ENCODE assay signal across 23 mouse cellular contexts in genomic region chr14:102820663-102821062, GRCm38 (mm10).
DNase-seq lines count a peak whose midpoint lies in the region; ATAC-seq and TF ChIP-seq lines count a peak whose summit lies in the region.
"Had no signal": no experiment of that assay in that cellular context is flagged by ENCODE, and none has a peak within 500 bp of the region (broad histone marks: within the 10 kb centered on the region; RNA-seq: fewer than 3 reads in every experiment).

No protein-coding gene starts in this region.

- no peak overlapping the region for H3K9ac ChIP-seq in lung, embryonic 14.5 days
- H3K9ac ChIP-seq in MEL (ENCODE audit: control insufficient read depth, low read depth, low read length, poor library complexity, severe bottlenecking) = no peak overlapping the region
- H3K9ac ChIP-seq in hindbrain, embryonic 11.5 days (ENCODE audit: low read depth, low read length) = no peak overlapping the region

- no peak for TF ChIP-seq CTCF in lung, embryonic 14.5 days (IDR thresholded peaks at IDR 0.05; ENCODE audit: low read depth)
- no peak for TF ChIP-seq CTCF in MEL (IDR thresholded peaks at IDR 0.05 in 2 of 3, conservative IDR thresholded peaks at IDR 0.05 in 1 of 3; ENCODE audit: control insufficient read depth in 1 of 3, insufficient read depth in 1 of 3, low read depth in 2 of 3, low read length in 3 of 3, poor library complexity in 1 of 3, severe bottlenecking in 1 of 3)

- ATAC-seq in lung, embryonic 14.5 days (ENCODE audit: insufficient read depth) = no peak
- ATAC-seq in megakaryocyte progenitor cell, adult 5-6 weeks (replicated peaks; ENCODE audit: poor library complexity) = peak; percentile 81
- peak; percentile 83 for ATAC-seq in megakaryocyte-erythroid progenitor cell, adult 5-6 weeks (replicated peaks; ENCODE audit: low FRiP score, low TSS enrichment, poor library complexity, severe bottlenecking)
- ATAC-seq in hindbrain, embryonic 11.5 days (ENCODE audit: low FRiP score) = no peak
- ATAC-seq: activated CD4-positive, CD25-positive, alpha-beta regulatory T cell, adult 4 months; CD4-positive, CD25-positive, alpha-beta regulatory T cell, adult 4 months; Patski had no signal

- no peak overlapping the region for H3K27ac ChIP-seq in lung, embryonic 14.5 days (ENCODE audit: low read depth)
- H3K27ac ChIP-seq in MEL (ENCODE audit: control insufficient read depth, low read depth, low read length) = no peak overlapping the region
- no peak overlapping the region for H3K27ac ChIP-seq in hindbrain, embryonic 11.5 days (ENCODE audit: low read depth, low read length)

- no peaks in the 10 kb centered on the region for H3K36me3 ChIP-seq in lung, embryonic 14.5 days (ENCODE audit: insufficient read depth)
- H3K36me3 ChIP-seq in MEL (ENCODE audit: control insufficient read depth in 1 of 2, insufficient read depth in 2 of 2, low read length in 2 of 2) = peaks cover 0 to 8% of the 10 kb centered on the region in 2 experiments; a peak in 2 of 4 replicates
- H3K36me3 ChIP-seq in hindbrain, embryonic 11.5 days (ENCODE audit: control insufficient read depth, insufficient read depth, low read length) = no peaks in the 10 kb centered on the region
- H3K36me3 ChIP-seq: G1E had no signal

- no peaks in the 10 kb centered on the region for H3K9me3 ChIP-seq in lung, embryonic 14.5 days (ENCODE audit: low read depth, low read length)
- no peaks in the 10 kb centered on the region for H3K9me3 ChIP-seq in MEL (replicated peaks; ENCODE audit: insufficient read depth, low read length)
- H3K9me3 ChIP-seq in hindbrain, embryonic 11.5 days (ENCODE audit: control insufficient read depth, low read length) = no peaks in the 10 kb centered on the region

- TF ChIP-seq EP300 in MEL (IDR thresholded peaks at IDR 0.05; ENCODE audit: low read depth in 1 of 2, low read length in 2 of 2) = peak; percentile 53 to 61; a peak in 3 of 4 replicates

- DNase-seq in lung, embryonic 14.5 days = peak; percentile 20
- DNase-seq in lung, postnatal 10 days = no peak
- DNase-seq in MEL (ENCODE audit: low read depth, low spot score) = peak; percentile 47
- DNase-seq in cerebellum, adult 11-12 months = no peak
- no peak for DNase-seq in hindbrain, embryonic 11.5 days (ENCODE audit: low spot score)
- no peak for DNase-seq in gastrocnemius, postnatal 14 days
- DNase-seq: adrenal gland, adult 2 months; adrenal gland, adult 8-10 months; adrenal gland, postnatal 10 days; adrenal gland, postnatal 14 days; adrenal gland, postnatal 25 days; adrenal gland, postnatal 36 days; B cell, adult 2 months; cerebellum, adult 11 months; cerebellum, adult 18-20 months; cerebellum, adult 2 months had no signal

- intact Hi-C loops in gastrocnemius, postnatal 14 days (cut with DNase I; ENCODE audit: low total_unique reads) = no loop called here

- no peak for TF ChIP-seq POLR2A in MEL (IDR thresholded peaks at IDR 0.05; ENCODE audit: control insufficient read depth in 1 of 2, insufficient read depth in 1 of 2, low read depth in 1 of 2, low read length in 2 of 2, poor library complexity in 1 of 2)

- no peak overlapping the region for H3K4me3 ChIP-seq in lung, embryonic 14.5 days (ENCODE audit: low read depth, low read length)
- H3K4me3 ChIP-seq in MEL (ENCODE audit: control insufficient read depth in 1 of 2, insufficient read depth in 1 of 2, low read depth in 2 of 2, low read length in 2 of 2) = peak overlapping the region in 1 of 2 experiments; percentile 29; a peak in 1 of 4 replicates
- no peak overlapping the region for H3K4me3 ChIP-seq in hindbrain, embryonic 11.5 days (ENCODE audit: low read depth, low read length)

- H3K4me1 ChIP-seq in lung, embryonic 14.5 days (ENCODE audit: insufficient read depth) = no peaks in the 10 kb centered on the region
- peaks cover 5 to 8% of the 10 kb centered on the region in 2 experiments for H3K4me1 ChIP-seq in MEL (ENCODE audit: control insufficient read depth in 1 of 2, insufficient read depth in 2 of 2, low read length in 2 of 2)
- H3K4me1 ChIP-seq in hindbrain, embryonic 11.5 days (replicated peaks; ENCODE audit: control insufficient read depth, insufficient read depth, low read length) = no peaks in the 10 kb centered on the region

- no peak overlapping the region for H3K4me2 ChIP-seq in lung, embryonic 14.5 days
- no peak overlapping the region for H3K4me2 ChIP-seq in hindbrain, embryonic 11.5 days (replicated peaks; ENCODE audit: low read depth, low read length)

- WGBS in lung, embryonic 14.5 days = 77% methylated on average over 5 of the region's 5 CpGs
- 98% methylated on average over 5 of the region's 5 CpGs for WGBS in hindbrain, embryonic 11.5 days

- H3K79me2 ChIP-seq in MEL (ENCODE audit: control insufficient read depth, insufficient read depth, low read length, poor library complexity) = no peaks in the 10 kb centered on the region

- no peaks in the 10 kb centered on the region for H3K27me3 ChIP-seq in lung, embryonic 14.5 days (ENCODE audit: insufficient read depth, low read length)
- H3K27me3 ChIP-seq in MEL (ENCODE audit: control insufficient read depth in 1 of 2, insufficient read depth in 2 of 2, low read length in 2 of 2) = no peaks in the 10 kb centered on the region; a peak in 1 of 4 replicates
- H3K27me3 ChIP-seq in hindbrain, embryonic 11.5 days (ENCODE audit: control insufficient read depth, insufficient read depth, low read length) = no peaks in the 10 kb centered on the region
- H3K27me3 ChIP-seq: CH12.LX had no signal

- no peak for TF ChIP-seq RAD21 in MEL (IDR thresholded peaks at IDR 0.05; ENCODE audit: low read depth, low read length)

TF ChIP-seq in MEL, 35 proteins besides CTCF, POLR2A, EP300 and RAD21:
- TF ChIP-seq ELF1 (IDR thresholded peaks at IDR 0.05; ENCODE audit: low read depth, low read length) (no peak), USF1 (IDR thresholded peaks at IDR 0.05; ENCODE audit: low read depth, low read length) (no peak), RCOR1 (IDR thresholded peaks at IDR 0.05; ENCODE audit: low read depth, low read length) (peak; percentile 76), ETS1 (IDR thresholded peaks at IDR 0.05; ENCODE audit: low read depth, low read length) (0 out of 2 replicates have a peak, but pooled peaks have one; percentile 11), TCF12 (IDR thresholded peaks at IDR 0.05; ENCODE audit: low read depth, low read length) (peak; percentile 65)

Comparison
In these comparisons a context has a peak if more than half of its experiments do, and no peak if none do; other contexts are left out.
1. DNase-seq: peak in lung, embryonic 14.5 days (single experiment) and MEL (single experiment); none in lung, postnatal 10 days (single experiment), cerebellum, adult 11-12 months (single experiment), hindbrain, embryonic 11.5 days (single experiment) and gastrocnemius, postnatal 14 days (single experiment).
2. ATAC-seq: peak in megakaryocyte progenitor cell, adult 5-6 weeks (single experiment) and megakaryocyte-erythroid progenitor cell, adult 5-6 weeks (single experiment); none in lung, embryonic 14.5 days (single experiment) and hindbrain, embryonic 11.5 days (single experiment).